Comparison of ENCODE assay signal across 13 mouse cellular contexts in genomic region chr4:104760878-104761624, GRCm38 (mm10). TPM values are rescaled to one million over a fixed set of nuclear protein-coding genes. Genes with fewer than 3 reads are reported as not detected.
DNase-seq lines count a peak whose midpoint lies in the region; ATAC-seq lines count a peak whose summit lies in the region.
"Had no signal": no experiment of that assay in that cellular context is flagged by ENCODE, and none has a peak within 500 bp of the region (broad histone marks: within the 10 kb centered on the region; RNA-seq: fewer than 3 reads in every experiment).

No protein-coding gene starts in this region.

- H3K9ac ChIP-seq in hindbrain, embryonic 16.5 days (ENCODE audit: low read depth, low read length): no peak overlapping the region
- H3K9ac ChIP-seq in neural tube, embryonic 13.5 days: no peak overlapping the region
- H3K9ac ChIP-seq: limb, embryonic 13.5 days had no signal

- no peaks in the 10 kb centered on the region for H3K9me3 ChIP-seq in forebrain, embryonic 10.5 days
- no peaks in the 10 kb centered on the region for H3K9me3 ChIP-seq in hindbrain, embryonic 16.5 days (ENCODE audit: control insufficient read depth, low read length)
- no peaks in the 10 kb centered on the region for H3K9me3 ChIP-seq in neural tube, embryonic 13.5 days
- H3K9me3 ChIP-seq: limb, embryonic 13.5 days had no signal

- no peak overlapping the region for H3K4me3 ChIP-seq in forebrain, embryonic 10.5 days
- no peak overlapping the region for H3K4me3 ChIP-seq in hindbrain, embryonic 16.5 days (ENCODE audit: low read length)
- H3K4me3 ChIP-seq in neural tube, embryonic 13.5 days: no peak overlapping the region
- H3K4me3 ChIP-seq: erythroblast, embryonic 14.5 days; limb, embryonic 13.5 days had no signal

- no peak for DNase-seq in frontal cortex, postnatal 25 days (ENCODE audit: low spot score in 2 of 2)
- no peak for DNase-seq in forebrain, embryonic 10.5 days (ENCODE audit: extremely low spot score, low spot score)
- no peak for DNase-seq in urinary bladder, postnatal 36 days (ENCODE audit: low spot score in 2 of 2)
- DNase-seq in ovary, postnatal 36 days (ENCODE audit: low spot score): no peak
- DNase-seq in thymus, postnatal 14 days: no peak
- DNase-seq: cerebellum, adult 11-12 months; heart, adult 11 months; kidney, adult 11 months had no signal

- peak overlapping the region; percentile 22; the same call in 1 of the 2 replicates for H3K4me2 ChIP-seq in hindbrain, embryonic 16.5 days (ENCODE audit: low read length)
- H3K4me2 ChIP-seq in neural tube, embryonic 13.5 days: peak overlapping the region; percentile 22
- H3K4me2 ChIP-seq: limb, embryonic 13.5 days had no signal

- peak; percentile 91 for ATAC-seq in frontal cortex, adult (ENCODE audit: low TSS enrichment)
- peak; percentile 93 for ATAC-seq in hindbrain, embryonic 16.5 days
- peak; percentile 88 for ATAC-seq in neural tube, embryonic 13.5 days (ENCODE audit: low read depth)

- H3K27me3 ChIP-seq in forebrain, embryonic 10.5 days (ENCODE audit: poor library complexity, severe bottlenecking): no peaks in the 10 kb centered on the region
- no peaks in the 10 kb centered on the region for H3K27me3 ChIP-seq in hindbrain, embryonic 16.5 days (replicated peaks; ENCODE audit: control insufficient read depth, insufficient read depth, low read length)
- H3K27me3 ChIP-seq in neural tube, embryonic 13.5 days: no peaks in the 10 kb centered on the region

- peak overlapping the region; percentile 51 for H3K27ac ChIP-seq in forebrain, embryonic 10.5 days
- H3K27ac ChIP-seq in hindbrain, embryonic 16.5 days (ENCODE audit: low read depth, low read length): peak overlapping the region; percentile 32; the same call in 1 of the 2 replicates
- peak overlapping the region; percentile 80 for H3K27ac ChIP-seq in neural tube, embryonic 13.5 days (replicated peaks)
- H3K27ac ChIP-seq: limb, embryonic 13.5 days had no signal

- WGBS in forebrain, embryonic 10.5 days: 59% methylated on average over 13 of the region's 13 CpGs
- WGBS in hindbrain, embryonic 16.5 days: 43% methylated on average over 13 of the region's 13 CpGs
- 52% methylated on average over 13 of the region's 13 CpGs for WGBS in neural tube, embryonic 13.5 days

- peaks cover 18% of the 10 kb centered on the region for H3K4me1 ChIP-seq in forebrain, embryonic 10.5 days
- peaks cover 7% of the 10 kb centered on the region; the same call in 1 of the 2 replicates for H3K4me1 ChIP-seq in hindbrain, embryonic 16.5 days (ENCODE audit: control insufficient read depth, insufficient read depth, low read depth, low read length)
- peaks cover 12% of the 10 kb centered on the region for H3K4me1 ChIP-seq in neural tube, embryonic 13.5 days (replicated peaks)
- H3K4me1 ChIP-seq: limb, embryonic 13.5 days had no signal

- no peaks in the 10 kb centered on the region for H3K36me3 ChIP-seq in forebrain, embryonic 10.5 days (replicated peaks)
- H3K36me3 ChIP-seq in hindbrain, embryonic 16.5 days (ENCODE audit: control insufficient read depth, insufficient read depth, low read length): no peaks in the 10 kb centered on the region
- H3K36me3 ChIP-seq in neural tube, embryonic 13.5 days: no peaks in the 10 kb centered on the region
- H3K36me3 ChIP-seq: limb, embryonic 13.5 days had no signal

RNA-seq across cellular contexts. Expression of gene C8b, which starts 5.1 kb away (rescaled TPM):
- 0.11 TPM in 1 of 2 replicates, not detected in the other for polyA plus RNA-seq in forebrain, embryonic 10.5 days (2016; fragmentation: Nextera tagmentation; extraction: Ambion mirVana)
- polyA plus RNA-seq in hindbrain, embryonic 16.5 days (2015; fragmentation: Nextera tagmentation; extraction: Ambion mirVana): not detected in 2 replicates
- polyA plus RNA-seq in neural tube, embryonic 13.5 days (2015; fragmentation: Nextera tagmentation; extraction: Ambion mirVana): not detected in 2 replicates
- polyA plus RNA-seq: erythroblast, embryonic 14.5 days; limb, embryonic 13.5 days had no signal
